Mouse (Mus musculus): Measurements from ENCODE around the gene Stambpl1.

DNA sequence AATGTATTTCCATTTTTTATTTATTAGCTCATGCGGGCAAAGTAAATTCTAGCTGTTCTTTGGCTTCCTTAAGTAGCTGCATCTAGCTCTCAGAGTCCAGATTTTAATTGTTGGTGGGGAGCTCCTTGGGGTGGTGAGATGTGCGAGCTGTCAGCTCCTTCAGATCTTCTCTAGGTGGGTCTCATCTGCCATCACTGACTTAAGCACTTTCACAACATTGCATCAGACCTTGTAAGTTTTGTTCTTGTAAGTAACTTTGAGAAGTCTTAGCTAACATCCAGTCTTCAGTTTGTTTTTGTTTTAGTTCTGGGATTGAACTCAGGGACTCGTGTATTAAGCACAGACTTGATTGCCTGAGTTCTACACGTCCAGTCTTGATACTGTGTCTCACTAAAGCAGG, 6.9 kb downstream of the Stambpl1 start:
- no peak for TF ChIP-seq GATA1 (IDR thresholded peaks at IDR 0.05; ENCODE audit: borderline replicate concordance, low read length)
- TF ChIP-seq FLI1 (IDR thresholded peaks at IDR 0.05; ENCODE audit: low read length) = no peak
